Mouse (Mus musculus) heart, postnatal 0 days (tissue): ENCODE results near the gene Tbx1.

ENCODE experiments used
- CTCF ChIP-seq: IDR thresholded peaks from 2 replicates; pipeline ENCODE4 v1.5.1; 2016; ENCODE audit warnings: antibody characterized with exemption, control low read depth, low read depth
- EP300 ChIP-seq: IDR thresholded peaks from 2 replicates; pipeline ENCODE4 v1.6.1; 2016; ENCODE audit warnings: antibody characterized with exemption, low read depth

GRCm38 (mm10) chr16:18605705-18606104 lies 15.2 kb upstream of the Tbx1 start:
- TF ChIP-seq EP300 (no peak), CTCF (no peak)
